Comparison of ENCODE assay signal across 8 mouse cellular contexts in the genomic region with DNA sequence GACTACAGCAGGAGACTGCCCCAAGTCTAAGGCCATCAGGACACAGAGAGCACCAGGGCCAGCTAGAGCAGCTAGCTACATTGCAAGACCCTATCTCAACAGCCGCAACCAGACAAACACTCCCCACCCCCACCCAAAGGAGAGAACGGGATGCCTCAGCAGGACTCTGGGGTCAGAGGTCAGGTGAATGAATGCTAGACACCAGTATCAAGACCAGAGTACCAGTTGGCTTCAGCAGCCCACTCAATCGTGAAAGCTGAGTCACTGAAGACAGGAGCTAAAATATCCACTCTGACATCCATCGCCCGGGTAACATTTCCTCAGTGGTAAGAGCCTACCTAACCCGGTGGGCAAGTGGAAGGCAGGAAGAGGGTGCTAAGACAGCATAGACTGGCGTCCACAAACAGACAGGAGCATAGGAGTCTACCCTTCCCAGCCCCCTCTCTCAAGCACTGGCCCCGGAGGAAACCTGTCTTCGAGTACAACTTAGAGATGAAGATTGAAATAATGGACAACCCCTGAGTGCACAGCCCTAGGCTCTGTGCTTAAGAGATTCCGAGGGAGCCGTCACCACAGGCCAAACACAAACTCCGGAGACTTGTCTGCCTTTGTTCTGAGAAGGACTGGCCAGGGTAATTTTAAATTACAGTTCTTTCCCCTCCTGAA. TPM values are rescaled to one million over a fixed set of nuclear protein-coding genes. Genes with fewer than 3 reads are reported as not detected.
A peak's percentile ranks its signal among the peaks of the same experiment; 100 is the strongest.
DNase-seq lines count a peak whose midpoint lies in the region; ATAC-seq and TF ChIP-seq lines count a peak whose summit lies in the region.

No protein-coding gene starts in this region.

- H3K79me2 ChIP-seq in liver, adult 2 months (ENCODE audit: control insufficient read depth, insufficient read depth, low read length) = peaks cover 18% of the 10 kb centered on the region; the same call in 1 of the 2 replicates

- intact Hi-C loops in left cerebral cortex, postnatal 36 days (cut with DNase I) = no loop called here

- peak overlapping the region; percentile 89 for H3K27ac ChIP-seq in liver, adult 2 months (replicated peaks; ENCODE audit: insufficient read depth, low read depth, low read length)
- no peak overlapping the region for H3K27ac ChIP-seq in forebrain, embryonic 13.5 days
- peak overlapping the region; percentile 68 for H3K27ac ChIP-seq in kidney, postnatal 0 days
- no peak overlapping the region for H3K27ac ChIP-seq in neural tube, embryonic 15.5 days (replicated peaks)

- H3K9me3 ChIP-seq in forebrain, embryonic 13.5 days (replicated peaks) = no peaks in the 10 kb centered on the region
- H3K9me3 ChIP-seq in kidney, postnatal 0 days (replicated peaks; ENCODE audit: low read length) = no peaks in the 10 kb centered on the region
- no peaks in the 10 kb centered on the region for H3K9me3 ChIP-seq in neural tube, embryonic 15.5 days (replicated peaks)

- H3K4me1 ChIP-seq in liver, adult 2 months (ENCODE audit: control insufficient read depth, insufficient read depth, low read length) = peaks cover 12% of the 10 kb centered on the region
- H3K4me1 ChIP-seq in forebrain, embryonic 13.5 days = peaks cover 34% of the 10 kb centered on the region
- H3K4me1 ChIP-seq in kidney, postnatal 0 days (replicated peaks; ENCODE audit: insufficient read depth, low read length) = peaks cover 27% of the 10 kb centered on the region
- H3K4me1 ChIP-seq in neural tube, embryonic 15.5 days = peaks cover 43% of the 10 kb centered on the region

- peak; percentile 67 for DNase-seq in liver, adult 2 months (ENCODE audit: extremely low read depth, low read depth, low spot score)
- DNase-seq in liver = no peak
- DNase-seq in kidney, postnatal 0 days (ENCODE audit: low spot score) = no peak
- no peak for DNase-seq in left cerebral cortex, postnatal 36 days (ENCODE audit: low spot score in 2 of 2)
- no peak for DNase-seq in adrenal gland, adult 8-10 months
- DNase-seq in right cerebral cortex, postnatal 14 days = no peak

- H3K4me3 ChIP-seq in liver, adult 2 months (ENCODE audit: insufficient read depth, low read depth, low read length) = peak overlapping the region; percentile 26
- peak overlapping the region; percentile 88 for H3K4me3 ChIP-seq in forebrain, embryonic 13.5 days
- H3K4me3 ChIP-seq in kidney, postnatal 0 days (replicated peaks; ENCODE audit: low read depth, low read length) = peak overlapping the region; percentile 94
- peak overlapping the region; percentile 95 for H3K4me3 ChIP-seq in neural tube, embryonic 15.5 days (replicated peaks)

- H3K27me3 ChIP-seq in liver, adult 2 months (ENCODE audit: control insufficient read depth, insufficient read depth, low read length) = no peaks in the 10 kb centered on the region
- H3K27me3 ChIP-seq in forebrain, embryonic 13.5 days = no peaks in the 10 kb centered on the region
- no peaks in the 10 kb centered on the region for H3K27me3 ChIP-seq in kidney, postnatal 0 days (ENCODE audit: insufficient read depth, low read length)
- no peaks in the 10 kb centered on the region for H3K27me3 ChIP-seq in neural tube, embryonic 15.5 days (replicated peaks)

- no peak for TF ChIP-seq CTCF in liver, adult 2 months (IDR thresholded peaks at IDR 0.05; ENCODE audit: low read depth, low read length)
- no peak for TF ChIP-seq CTCF in kidney, postnatal 0 days (IDR thresholded peaks at IDR 0.05; ENCODE audit: low read depth)

- peak overlapping the region; percentile 78 for H3K4me2 ChIP-seq in forebrain, embryonic 13.5 days
- peak overlapping the region; percentile 70 for H3K4me2 ChIP-seq in kidney, postnatal 0 days (ENCODE audit: low read length)
- peak overlapping the region; percentile 74 for H3K4me2 ChIP-seq in neural tube, embryonic 15.5 days

- WGBS in liver, adult 2 months = 15% methylated on average over 12 of the region's 12 CpGs
- 77% methylated on average over 12 of the region's 12 CpGs for WGBS in forebrain, embryonic 13.5 days
- WGBS in kidney, postnatal 0 days = 39% methylated on average over 12 of the region's 12 CpGs
- WGBS in neural tube, embryonic 15.5 days = 73% methylated on average over 12 of the region's 12 CpGs

- no peak for ATAC-seq in forebrain, embryonic 13.5 days
- no peak for ATAC-seq in kidney, postnatal 0 days (replicated peaks; ENCODE audit: low FRiP score, low read depth)
- ATAC-seq in neural tube, embryonic 15.5 days (ENCODE audit: low FRiP score) = no peak

- no peak for TF ChIP-seq POLR2A in liver, adult 2 months (IDR thresholded peaks at IDR 0.05; ENCODE audit: extremely low read depth, insufficient read depth, low read length)

- H3K9ac ChIP-seq in liver, adult 2 months (ENCODE audit: low read depth, low read length) = peak overlapping the region; percentile 58
- H3K9ac ChIP-seq in forebrain, embryonic 13.5 days = peak overlapping the region; percentile 50
- peak overlapping the region; percentile 52; the same call in 1 of the 2 replicates for H3K9ac ChIP-seq in kidney, postnatal 0 days (ENCODE audit: low read depth, low read length)
- H3K9ac ChIP-seq in neural tube, embryonic 15.5 days (replicated peaks) = peak overlapping the region; percentile 29; the same call in 1 of the 2 replicates

- H3K36me3 ChIP-seq in liver, adult 2 months (ENCODE audit: control insufficient read depth, insufficient read depth, low read length) = peaks cover 26% of the 10 kb centered on the region
- peaks cover 40% of the 10 kb centered on the region for H3K36me3 ChIP-seq in forebrain, embryonic 13.5 days (ENCODE audit: poor library complexity, severe bottlenecking)
- H3K36me3 ChIP-seq in kidney, postnatal 0 days (ENCODE audit: insufficient read depth, low read length) = peaks cover 32% of the 10 kb centered on the region
- H3K36me3 ChIP-seq in neural tube, embryonic 15.5 days = peaks cover 33% of the 10 kb centered on the region

RNA-seq across cellular contexts. Expression of gene Sik1, which starts 2.7 kb away (rescaled TPM):
- 2.7 and 6.6 TPM in 2 replicates for total RNA-seq in liver, adult 2 months (2014; rRNA removed)
- 8.0 and 10.5 TPM in 2 replicates for polyA plus RNA-seq in liver, adult 2 months (2012; rRNA removed)
- 13.5 and 13.8 TPM in 2 replicates for polyA plus RNA-seq in forebrain, embryonic 13.5 days (2015; fragmentation: Nextera tagmentation; extraction: Ambion mirVana)
- polyA plus RNA-seq in kidney, postnatal 0 days (2015; fragmentation: Nextera tagmentation; extraction: Ambion mirVana) = 15.4 and 17.2 TPM in 2 replicates
- polyA plus RNA-seq in neural tube, embryonic 15.5 days (2015; fragmentation: Nextera tagmentation; extraction: Ambion mirVana) = 18.4 and 20.7 TPM in 2 replicates
- 10 to 100 TPM; 17.7 to 23.7 TPM for total RNA-seq in left cerebral cortex, postnatal 36 days (2021)
- total RNA-seq in adrenal gland, adult 8-10 months (2022) = 100 to 1,000 TPM in 1 of 4 experiments, 10 to 100 TPM in 2, 1 to 10 TPM in 1; 8.6 to 127 (median 15.7) TPM

Comparison
In these comparisons a context has a peak if more than half of its experiments do, and no peak if none do; other contexts are left out.
1. H3K27ac ChIP-seq: peak in liver, adult 2 months (single experiment) and kidney, postnatal 0 days (single experiment); none in forebrain, embryonic 13.5 days (single experiment) and neural tube, embryonic 15.5 days (single experiment).
2. H3K4me3 ChIP-seq: peak in every context shown above with its lines; median percentile 95 in neural tube, embryonic 15.5 days; 94 in kidney, postnatal 0 days; 88 in forebrain, embryonic 13.5 days; 26 in liver, adult 2 months.
3. Peak in every context shown above with its lines, with median percentiles within 50 percentile points of each other: H3K9ac ChIP-seq and H3K4me2 ChIP-seq.